Comparison of ENCODE assay signal across 18 mouse cellular contexts in genomic region chr8:9295046-9295445, GRCm38 (mm10).
DNase-seq lines count a peak whose midpoint lies in the region; ATAC-seq lines count a peak whose summit lies in the region.
"Had no signal": no experiment of that assay in that cellular context is flagged by ENCODE, and none has a peak within 500 bp of the region (broad histone marks: within the 10 kb centered on the region; RNA-seq: fewer than 3 reads in every experiment).

No protein-coding gene starts in this region.

- no peak for DNase-seq in frontal cortex, postnatal 14 days (ENCODE audit: low spot score in 2 of 2)
- peak; percentile 4 for DNase-seq in 3T3-L1 (ENCODE audit: low read depth, low spot score)
- DNase-seq in NIH3T3 (ENCODE audit: low read depth), result peak; percentile 24
- no peak for DNase-seq in thymus, postnatal 0 days (ENCODE audit: low spot score)
- no peak for DNase-seq in cerebellum, postnatal 14 days
- DNase-seq: adrenal gland, postnatal 10 days; adrenal gland, postnatal 36 days; cerebellum, adult 11-12 months; cerebellum, adult 8-10 months; cerebellum, postnatal 10 days; forebrain, postnatal 0 days; gastrocnemius, postnatal 10 days; gastrocnemius, postnatal 36 days; heart, adult 2 months had no signal

- 0 out of 2 replicates have a peak, but pooled peaks have one; percentile 17 for ATAC-seq in frontal cortex, adult (ENCODE audit: low TSS enrichment)
- ATAC-seq: forebrain, embryonic 13.5 days; forebrain, postnatal 0 days; intestine, postnatal 0 days; Patski had no signal

Comparison
In these comparisons a context has a peak if more than half of its experiments do, and no peak if none do; other contexts are left out.
1. DNase-seq: peak in 3T3-L1 (single experiment) and NIH3T3 (single experiment); none in frontal cortex, postnatal 14 days (0 of 2), thymus, postnatal 0 days (single experiment) and cerebellum, postnatal 14 days (0 of 2).